Mouse (Mus musculus) adrenal gland, postnatal 14 days (tissue): ENCODE results near the gene Wdr38. TPM values are rescaled to one million over a fixed set of nuclear protein-coding genes. Genes with fewer than 3 reads are reported as not detected.
"Not testable (repeated sequence)": the region's sequence is repeated elsewhere in the genome, so short reads cannot be mapped to it uniquely, and the experiment has no call there.

Experiments
- DNase-seq: peaks from one replicate; pipeline ENCODE4 v3.0.0; 2021; ENCODE audit warnings: mixed read lengths
- total RNA-seq: library from RNA; stranded (reverse); gene quantifications from 2 replicates; pipeline ENCODE4 v1.2.3, GENCODE M21; 2021

The Wdr38 gene
- total RNA-seq, 1 experiment from 2014 or later: 0.22 TPM

- peak; percentile 79 for DNase-seq
These were observed 4.8 kb upstream of the Wdr38 start for GRCm38 (mm10) chr2:38992452-38992851.

- DNase-seq: no peak
These were observed 2.1 kb downstream of the Wdr38 start for GRCm38 (mm10) chr2:38999381-38999780.

GRCm38 (mm10) chr2:38999910-39000586 is 2.8 kb downstream of the Wdr38 start:
- DNase-seq: no peak

GRCm38 (mm10) chr2:39000587-39000919 is 3.3 kb downstream of the Wdr38 start:
- DNase-seq: no peak

DNA sequence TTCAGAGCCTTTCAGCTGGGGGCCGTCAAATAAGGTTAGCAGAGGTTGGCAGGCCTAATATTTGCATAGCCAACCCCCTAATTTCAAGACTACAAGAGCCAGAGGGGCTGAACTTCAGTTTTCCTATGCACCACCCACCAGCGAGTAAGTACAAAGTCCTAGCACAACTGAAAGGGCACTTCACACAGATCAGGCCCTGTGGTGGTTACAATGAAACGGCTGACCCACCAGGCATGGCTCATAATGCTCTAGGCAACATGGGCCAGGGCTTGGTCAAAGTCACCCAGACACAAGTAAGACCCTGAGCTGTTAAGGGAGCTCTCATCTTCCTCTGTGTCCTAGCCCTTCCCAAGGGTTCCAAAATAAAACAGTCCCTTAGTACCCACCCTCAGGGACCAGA is 4.6 kb downstream of the Wdr38 start:
- DNase-seq: no peak

GRCm38 (mm10) chr2:39003106-39003505 is 5.8 kb downstream of the Wdr38 start:
- no peak for DNase-seq

DNA sequence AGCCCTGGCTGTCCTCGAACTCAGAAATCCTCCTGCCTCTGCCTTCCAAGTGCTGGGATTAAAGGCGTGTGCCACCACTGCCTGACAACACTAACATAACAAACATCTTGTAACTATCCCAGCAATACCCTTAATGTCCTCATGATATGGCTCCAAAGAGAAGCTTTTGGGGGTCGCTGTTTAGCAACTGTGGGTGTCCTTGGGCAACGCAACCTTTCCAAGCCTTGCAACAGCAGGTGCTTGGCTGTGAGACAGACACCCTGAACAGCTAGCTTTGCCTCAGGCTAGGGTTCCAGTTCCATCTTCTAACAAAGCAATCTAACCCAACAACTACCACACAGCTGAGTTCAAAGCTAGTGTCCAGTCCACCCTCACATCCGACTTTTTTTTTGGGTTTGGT is 6.2 kb downstream of the Wdr38 start:
- DNase-seq: no peak

DNA sequence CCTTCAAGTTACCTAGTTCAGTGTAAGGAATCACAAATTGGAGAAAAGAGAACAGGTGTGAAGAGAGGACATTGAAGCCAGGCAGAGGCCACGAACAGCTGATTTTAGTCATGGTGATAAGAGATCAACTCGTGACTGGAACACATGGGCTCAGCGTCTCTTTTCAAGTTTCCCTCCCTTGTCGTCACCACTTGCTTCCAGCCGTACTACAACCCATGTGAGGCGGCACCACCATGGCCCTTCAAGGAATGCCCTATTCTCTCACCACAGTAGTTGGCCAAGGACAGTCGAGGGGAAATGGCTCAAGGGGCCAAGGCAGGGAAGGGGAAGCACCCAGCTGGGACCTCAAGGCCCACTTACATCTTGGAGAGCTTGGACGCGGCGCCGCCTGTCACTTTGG is 7.1 kb downstream of the Wdr38 start:
- peak; percentile 68 for DNase-seq

- DNase-seq: peak; percentile 97
These were observed 7.7 kb downstream of the Wdr38 start, which contains the start of gene Arpc5l for GRCm38 (mm10) chr2:39004880-39005435. Gene Arpc5l (plus strand): TSS chr2:39005348.

- DNase-seq: peak; percentile 74
These were observed 8.4 kb downstream of the Wdr38 start, which contains the start of gene Rpl35 for GRCm38 (mm10) chr2:39005574-39006079. Gene Rpl35 (minus strand): TSS chr2:39005624.

- DNase-seq: no peak
These were observed 9.0 kb downstream of the Wdr38 start for GRCm38 (mm10) chr2:39006149-39006730.

GRCm38 (mm10) chr2:39007865-39008264 is 10.6 kb downstream of the Wdr38 start:
- peak; percentile 98 for DNase-seq

DNA sequence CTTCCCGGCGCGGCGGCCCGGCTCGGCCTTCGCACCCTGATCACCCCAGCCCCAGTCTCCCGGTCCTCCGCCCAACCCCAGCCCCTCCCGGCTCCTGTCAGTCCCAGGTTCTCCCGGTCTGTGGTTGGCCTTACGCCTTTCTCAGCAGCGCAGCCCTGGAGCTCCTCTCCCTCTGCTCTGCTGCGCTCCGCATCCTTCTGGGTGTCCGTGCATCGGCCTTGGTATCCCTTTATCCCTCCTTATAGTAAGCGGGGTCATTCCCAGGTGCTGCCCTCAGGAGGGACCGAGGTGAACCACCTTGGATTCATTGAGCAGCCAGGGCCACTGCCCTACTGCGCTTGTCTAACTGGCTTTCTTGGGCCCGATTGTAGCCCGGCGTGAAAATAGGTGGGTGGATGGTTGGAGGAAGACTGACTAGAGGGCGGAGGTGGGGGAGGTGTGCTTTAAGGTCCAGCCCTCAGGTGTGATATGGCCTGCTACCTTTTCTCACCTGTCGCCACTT is 11.1 kb downstream of the Wdr38 start:
- no peak for DNase-seq

DNA sequence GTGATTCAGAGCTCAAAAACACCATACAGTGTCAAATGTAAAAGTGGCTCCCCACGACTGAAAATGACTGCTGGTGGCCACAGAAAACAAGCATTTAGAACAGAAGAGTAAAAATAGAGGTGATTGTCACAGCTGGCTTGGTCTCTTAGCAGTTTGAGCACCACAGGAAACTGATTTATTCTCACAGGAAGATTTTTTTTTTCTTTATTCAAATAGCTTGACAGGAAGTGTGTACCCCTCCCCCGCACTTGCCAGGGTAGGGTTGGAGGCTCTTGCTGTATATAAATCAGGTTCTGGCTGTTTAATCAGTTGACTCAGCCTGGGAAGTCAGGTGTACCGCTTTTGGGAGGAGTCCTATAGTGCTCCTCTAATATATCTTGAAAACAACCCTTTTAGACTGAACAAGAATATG is 11.7 kb downstream of the Wdr38 start:
- DNase-seq: peak; percentile 72

- not testable (repeated sequence) for DNase-seq
These were observed 12.9 kb downstream of the Wdr38 start for GRCm38 (mm10) chr2:39010144-39010543.

DNA sequence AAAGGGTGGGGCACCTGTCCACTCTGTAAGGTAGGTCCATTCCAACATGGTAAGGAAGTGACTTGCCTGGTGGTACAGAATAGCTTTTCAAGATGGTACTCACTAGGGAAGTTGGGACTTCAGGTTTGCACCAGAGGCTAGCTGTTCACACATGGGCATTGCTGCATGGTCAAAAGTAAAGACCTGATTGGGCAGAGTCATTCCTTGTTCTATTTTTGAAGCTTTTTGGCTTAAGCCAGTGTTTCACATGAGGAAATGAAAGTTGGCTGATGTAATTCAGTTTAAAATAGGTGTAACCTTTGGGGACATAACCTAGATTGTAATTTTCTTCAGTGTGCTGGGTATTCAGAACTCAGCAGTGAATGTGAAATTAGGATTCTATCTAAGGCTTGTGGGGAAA is 14.0 kb downstream of the Wdr38 start:
- no peak for DNase-seq

DNA sequence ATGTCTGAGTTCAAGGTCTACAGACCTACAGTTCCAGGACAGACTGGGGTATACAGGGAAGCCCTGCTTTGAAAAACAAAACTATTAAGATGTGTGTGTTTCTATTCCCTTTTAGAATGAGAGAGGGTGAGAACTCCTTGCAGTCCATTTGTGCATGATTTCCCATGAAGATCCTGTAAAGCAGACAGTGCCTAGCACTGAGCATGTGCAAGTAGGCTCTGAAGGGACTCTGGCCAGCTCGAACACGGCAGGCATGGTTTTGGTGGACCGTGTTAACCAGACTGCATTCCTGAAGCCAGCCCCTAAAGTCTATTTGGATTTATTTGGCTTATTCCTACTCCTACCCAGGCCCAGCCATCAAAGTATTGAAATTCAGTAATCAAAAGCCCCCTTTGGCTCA is 14.7 kb downstream of the Wdr38 start:
- DNase-seq: no peak

DNA sequence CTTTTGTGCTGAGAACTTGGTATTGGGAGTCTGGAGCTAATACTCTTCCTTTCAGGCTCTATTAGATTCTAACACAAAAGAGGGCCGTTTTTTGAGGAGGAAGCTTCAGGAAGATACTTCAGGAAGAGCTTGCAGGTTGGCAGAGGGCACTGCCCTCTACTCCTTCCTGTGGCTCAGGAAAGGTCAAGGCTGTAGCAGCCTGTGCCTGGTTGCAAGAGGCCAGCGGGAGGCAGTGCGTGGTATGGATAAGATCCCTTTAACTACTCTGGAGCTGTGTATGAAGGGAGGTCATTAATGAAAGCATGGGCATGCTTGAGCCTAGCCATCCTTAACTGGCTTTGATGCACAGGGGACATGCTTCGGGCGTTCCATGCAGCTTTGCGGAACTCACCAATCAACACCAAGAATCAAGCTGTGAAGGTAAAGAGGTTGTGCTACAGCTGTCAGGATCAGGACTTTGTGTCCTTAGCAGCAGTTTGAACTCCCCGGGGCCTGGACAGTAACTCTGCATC is 15.5 kb downstream of the Wdr38 start:
- peak; percentile 52 for DNase-seq

DNA sequence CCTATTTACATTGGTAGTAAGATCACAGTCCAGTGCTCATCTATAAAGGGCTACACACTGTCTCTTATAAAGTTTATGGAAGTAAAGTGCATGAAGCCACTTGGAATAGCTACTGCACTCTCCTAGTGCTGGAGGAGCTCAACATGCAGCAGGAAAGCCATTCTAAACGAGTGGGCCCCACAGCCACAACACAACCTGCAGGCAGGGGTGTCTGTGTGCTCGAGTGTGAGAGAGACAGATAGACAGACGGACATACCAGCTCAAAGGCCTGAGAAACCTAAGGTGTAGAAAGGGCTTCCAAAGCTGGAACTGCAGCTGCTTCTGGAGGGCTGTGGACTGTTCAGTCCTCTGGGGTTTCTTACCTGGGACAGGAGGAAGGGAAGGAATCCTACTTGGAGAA is 19.3 kb downstream of the Wdr38 start:
- DNase-seq: no peak

DNA sequence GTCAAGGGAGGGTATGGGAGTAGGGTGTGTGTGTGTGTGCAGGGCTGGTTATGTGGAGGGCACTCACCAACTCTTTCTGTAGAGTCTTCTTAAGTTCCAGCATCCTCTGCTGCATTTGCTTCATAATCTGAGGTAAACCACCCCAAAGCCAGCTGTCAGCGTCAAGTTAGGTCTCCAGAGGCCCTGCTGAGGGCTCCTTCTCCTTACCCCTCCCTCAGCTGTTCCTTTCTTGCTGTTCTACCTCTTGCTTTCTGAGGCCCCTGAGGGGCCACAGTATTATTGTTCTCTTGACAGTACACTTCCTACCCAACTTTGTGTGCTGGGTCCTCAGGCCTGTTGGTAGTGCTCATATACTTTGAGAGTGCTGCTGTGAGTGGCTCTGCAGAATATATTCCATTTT is 22.7 kb downstream of the Wdr38 start:
- no peak for DNase-seq

DNA sequence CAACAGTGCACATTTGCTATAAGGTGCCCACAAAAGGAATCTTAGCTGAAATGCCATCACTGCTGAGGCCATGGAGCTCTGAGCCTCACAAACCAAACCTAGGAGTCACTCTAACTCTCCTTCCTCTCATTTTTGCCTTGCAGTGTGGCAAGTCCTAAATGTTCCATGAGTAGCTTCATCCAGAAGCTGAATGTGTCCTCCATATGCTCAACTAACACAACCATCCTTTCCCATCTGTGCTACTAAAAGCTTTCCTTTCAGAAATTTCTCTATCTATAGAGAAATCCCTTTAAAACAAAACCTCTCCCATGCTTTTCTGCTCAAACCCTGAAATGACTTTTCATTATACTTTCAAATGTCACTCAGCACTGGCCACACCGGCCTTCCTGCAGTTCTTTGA is 34.3 kb downstream of the Wdr38 start:
- no peak for DNase-seq

- no peak for DNase-seq
These were observed 42.9 kb downstream of the Wdr38 start for GRCm38 (mm10) chr2:39040215-39040614.

- DNase-seq: no peak
These were observed 51.2 kb downstream of the Wdr38 start for GRCm38 (mm10) chr2:39048515-39048914.
